Mouse (Mus musculus) bone marrow, adult 2 months (tissue): ENCODE results near the gene Med17. TPM values are rescaled to one million over a fixed set of nuclear protein-coding genes. Genes with fewer than 3 reads are reported as not detected.

Experiments
- H3K27ac ChIP-seq: fragments of 200-500 bp; 2 replicates; pipeline ENCODE4 v1.5.1; 2012; ENCODE audit warnings: low read depth, mild to moderate bottlenecking, control low read depth, inconsistent platforms, low read length; ENCODE audit not compliant: control insufficient read depth, poor library complexity, insufficient read depth
- H3K4me1 ChIP-seq: fragments of 200-500 bp; 2 replicates; pipeline ENCODE4 v1.6.1; 2011; ENCODE audit warnings: low read length; ENCODE audit not compliant: control insufficient read depth, insufficient read depth
- H3K4me3 ChIP-seq: fragments of 200-500 bp; replicated peaks from 2 replicates; pipeline ENCODE3; 2011; ENCODE audit warnings: mild to moderate bottlenecking, low read depth, low read length, control low read depth; ENCODE audit not compliant: control insufficient read depth
- CTCF ChIP-seq: fragments of 200-500 bp; IDR thresholded peaks from 2 replicates; pipeline ENCODE4 v1.5.1; 2011; ENCODE audit warnings: low read length, control low read depth; ENCODE audit not compliant: control insufficient read depth, insufficient read depth
- POLR2A ChIP-seq: fragments of 200-500 bp; IDR thresholded peaks from 2 replicates; pipeline ENCODE4 v1.6.1; 2011; ENCODE audit warnings: low read depth, mild to moderate bottlenecking, control low read depth, low read length, borderline replicate concordance; ENCODE audit not compliant: control insufficient read depth
- WGBS: fragments of 180-500 bp; shearing (Covaris S2); methylation state at CpG from one replicate; pipeline ENCODE4 v1.1.7; 2018; 5-methylcytosine and 5-hydroxymethylcytosine counted together
- polyA plus RNA-seq: library from polyadenylated mRNA; stranded (reverse); fragments of >200 nt; gene quantifications from 2 replicates; pipeline ENCODE4 v1.2.4, GENCODE M21; 2011; ENCODE audit warnings: low replicate concordance; ENCODE audit not compliant: missing spikeins, insufficient read depth, insufficient read length

Gene Med17
- polyA plus RNA-seq, 1 experiment = 34.0 TPM

DNA sequence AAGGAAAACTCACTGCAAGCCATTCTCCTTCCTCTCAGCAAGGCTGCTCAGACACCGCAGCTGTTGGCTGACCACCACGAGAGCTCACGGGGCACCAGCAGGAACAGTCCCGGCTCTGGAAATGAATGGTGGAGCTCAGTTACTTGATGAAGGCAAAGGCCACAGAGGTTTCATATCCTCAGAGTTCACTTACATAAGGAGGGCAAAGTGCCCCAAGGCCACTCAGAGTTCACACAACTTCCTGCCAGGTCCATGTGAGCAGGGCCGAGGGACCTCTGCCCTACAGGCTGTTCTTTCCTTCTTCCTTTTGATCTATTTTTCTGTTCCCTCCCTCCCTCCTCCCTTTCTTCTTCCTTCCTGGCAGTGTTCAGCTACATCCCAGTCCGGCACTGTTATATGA is 21.7 kb upstream of the Med17 start:
- H3K4me1 ChIP-seq = peaks cover 1% of the 10 kb centered on the region; the same call in 1 of the 2 replicates
- H3K27ac ChIP-seq = peak overlapping the region; percentile 16; the same call in 1 of the 2 replicates
- TF ChIP-seq CTCF (no peak), POLR2A (no peak)
- H3K4me3 ChIP-seq = no peak overlapping the region
- WGBS = 13% methylated on average over 6 of the region's 6 CpGs

DNA sequence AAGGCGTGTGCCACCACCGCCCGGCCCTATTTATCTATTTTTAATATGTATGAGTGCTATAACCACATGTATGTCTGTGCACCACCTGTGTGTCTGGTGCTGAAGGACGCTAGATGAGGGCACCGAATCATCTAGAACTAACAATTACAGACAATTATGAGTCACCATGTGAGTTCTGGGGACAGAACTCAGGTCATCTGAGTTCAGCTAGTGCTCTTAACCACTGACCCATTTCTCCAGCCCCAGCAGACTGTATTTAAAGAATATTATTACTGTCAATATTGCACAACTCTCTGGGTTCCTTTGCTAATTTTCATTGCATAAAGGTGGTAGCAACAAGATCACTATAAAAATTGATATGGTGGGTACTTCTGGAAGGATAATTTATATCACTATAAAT is 20.3 kb upstream of the Med17 start:
- no peak overlapping the region for H3K27ac ChIP-seq
- 64% methylated on average over 5 of the region's 5 CpGs for WGBS
- no peaks in the 10 kb centered on the region; the same call in 1 of the 2 replicates for H3K4me1 ChIP-seq
- no peak for TF ChIP-seq POLR2A
- TF ChIP-seq CTCF = no peak
- H3K4me3 ChIP-seq = no peak overlapping the region

DNA sequence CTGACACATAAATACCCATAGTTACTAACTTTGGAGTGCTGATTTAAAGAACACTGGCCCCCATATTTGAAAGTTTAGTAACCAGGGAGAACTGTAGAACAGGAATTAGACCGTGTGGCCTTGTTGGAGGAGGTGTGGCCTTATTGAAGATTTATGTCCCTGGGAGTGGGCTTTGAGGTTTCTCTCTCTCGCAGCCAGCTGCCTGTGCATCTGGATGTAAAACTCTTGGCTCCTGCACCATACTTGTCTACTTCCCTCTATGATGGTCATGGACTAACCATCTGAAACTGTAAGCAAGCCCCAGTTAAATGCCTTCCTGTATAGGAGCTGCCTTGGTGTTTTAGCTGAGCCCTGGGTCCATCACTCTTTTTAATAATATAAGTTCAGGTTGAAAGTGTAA is 18.7 kb upstream of the Med17 start:
- H3K4me3 ChIP-seq = no peak overlapping the region

DNA sequence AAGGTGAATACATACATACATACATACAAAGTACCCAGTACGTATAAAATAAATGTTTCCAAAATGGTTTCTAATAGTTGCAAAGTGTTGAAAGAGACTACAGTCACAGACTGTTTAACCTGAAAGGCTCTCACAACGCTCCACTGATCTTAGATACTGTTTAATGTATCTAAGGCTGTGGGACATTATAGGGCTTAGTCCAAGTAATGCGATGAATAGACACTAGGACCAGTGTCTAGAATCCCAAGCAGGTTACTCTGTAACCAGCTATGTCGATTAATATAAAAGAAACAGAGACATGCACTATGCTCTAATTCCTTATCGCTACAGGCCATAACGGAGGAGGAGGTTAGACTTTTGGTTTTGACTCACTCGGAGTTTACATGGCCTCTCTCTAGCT is 17.4 kb upstream of the Med17 start:
- TF ChIP-seq CTCF = no peak
- no peak for TF ChIP-seq POLR2A
- Histone ChIP-seq H3K4me3 (no peak overlapping the region), H3K4me1 (no peaks in the 10 kb centered on the region; the same call in 1 of the 2 replicates), H3K27ac (no peak overlapping the region)
- 84% methylated on average over 7 of the region's 7 CpGs for WGBS

More for the DNA sequence above, 18.7 kb upstream of the Med17 start:
- no peaks in the 10 kb centered on the region; the same call in 1 of the 2 replicates for H3K4me1 ChIP-seq
- TF ChIP-seq CTCF (no peak), POLR2A (no peak)
- no peak overlapping the region for H3K27ac ChIP-seq
- WGBS = 11% methylated on average over 2 of the region's 2 CpGs

DNA sequence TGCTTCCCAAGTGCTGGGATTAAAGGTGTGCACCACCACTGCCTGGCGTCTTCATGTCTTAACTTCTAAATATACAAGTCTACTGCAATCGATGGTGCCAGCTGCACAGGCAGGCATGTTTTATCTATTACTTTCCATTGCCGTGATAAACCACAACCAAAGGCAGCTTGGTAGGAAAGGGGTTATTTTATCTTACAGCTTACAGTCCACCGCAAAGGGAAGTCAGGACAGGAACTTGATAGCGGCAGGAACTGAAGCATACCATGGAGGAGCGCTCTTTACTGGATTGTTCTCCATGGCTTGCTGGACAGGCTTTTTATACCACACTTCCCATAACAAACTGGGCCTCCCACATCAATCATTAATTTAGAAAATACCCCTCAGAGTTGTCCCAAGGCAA is 9.5 kb upstream of the Med17 start:
- no peaks in the 10 kb centered on the region; the same call in 1 of the 2 replicates for H3K4me1 ChIP-seq
- no peak overlapping the region for H3K4me3 ChIP-seq
- WGBS = 2% methylated on average over 6 of the region's 6 CpGs
- H3K27ac ChIP-seq = no peak overlapping the region
- TF ChIP-seq CTCF (no peak), POLR2A (no peak)

DNA sequence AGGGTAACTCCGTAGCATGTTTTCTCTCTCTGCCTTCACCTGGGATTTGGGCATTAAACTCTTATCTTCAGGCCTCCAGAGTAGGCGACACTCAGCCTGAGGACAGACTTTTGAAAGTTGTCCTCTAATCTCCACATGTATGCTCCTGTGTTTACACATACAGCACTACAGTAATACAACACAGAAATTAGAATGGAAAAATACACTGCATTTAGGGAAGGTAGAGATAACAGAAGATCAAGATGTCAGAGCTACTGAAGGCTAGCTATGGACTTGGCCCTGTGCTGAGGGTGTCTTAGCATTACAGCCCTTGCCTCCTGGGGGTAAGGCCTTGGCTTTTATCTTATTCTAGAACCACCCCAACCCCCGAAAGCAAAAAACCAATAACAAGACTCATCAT is 8.7 kb upstream of the Med17 start:
- Histone ChIP-seq H3K4me1 (no peaks in the 10 kb centered on the region; the same call in 1 of the 2 replicates), H3K27ac (no peak overlapping the region), H3K4me3 (no peak overlapping the region)
- WGBS = 72% methylated on average over 3 of the region's 3 CpGs
- no peak for TF ChIP-seq CTCF

DNA sequence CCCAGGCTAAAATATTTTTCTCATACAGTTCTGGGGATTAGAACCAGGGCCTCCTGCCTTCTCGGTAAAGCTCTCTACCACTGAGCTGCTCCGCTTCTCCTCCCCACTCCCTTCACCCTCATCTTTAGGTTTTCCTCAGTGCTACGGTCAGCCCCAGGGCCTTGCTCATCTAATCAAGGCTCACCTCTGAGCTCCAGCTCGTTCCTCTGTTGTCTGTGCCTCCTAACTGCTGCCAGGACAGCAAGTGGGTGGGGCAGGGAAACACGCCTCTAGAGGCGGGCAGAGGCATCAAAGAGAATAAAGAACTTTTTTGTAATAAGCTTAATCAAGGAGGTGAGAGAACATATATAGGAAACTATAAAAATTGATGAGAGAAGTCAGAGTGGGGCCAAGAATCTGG is 8.1 kb upstream of the Med17 start:
- no peak overlapping the region for H3K27ac ChIP-seq
- 62% methylated on average over 6 of the region's 6 CpGs for WGBS
- no peaks in the 10 kb centered on the region; the same call in 1 of the 2 replicates for H3K4me1 ChIP-seq
- no peak for TF ChIP-seq POLR2A
- TF ChIP-seq CTCF = no peak
- H3K4me3 ChIP-seq = no peak overlapping the region

DNA sequence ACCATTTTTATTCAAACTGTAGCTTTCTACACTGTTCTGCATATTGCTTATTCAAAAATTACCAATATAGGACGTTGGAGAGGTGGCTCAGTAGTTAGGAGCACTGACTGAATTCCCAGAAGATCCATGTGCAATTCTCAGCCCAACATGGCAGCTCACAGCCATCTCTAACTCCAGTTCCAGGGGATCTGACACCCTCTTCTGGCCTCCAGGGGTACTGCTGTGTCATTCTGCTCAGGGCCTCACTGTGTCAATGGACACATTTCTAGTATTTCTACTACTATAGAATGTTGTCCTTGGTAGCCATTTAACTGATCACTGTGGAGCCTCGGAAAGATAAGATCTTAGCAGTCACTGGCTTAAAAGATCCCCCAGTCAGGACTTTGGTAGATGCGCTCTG is 5.7 kb upstream of the Med17 start:
- TF ChIP-seq CTCF (peak; percentile 51; the same call in 1 of the 2 replicates), POLR2A (no peak)
- H3K4me1 ChIP-seq = peaks cover 1% of the 10 kb centered on the region; the same call in 1 of the 2 replicates
- 69% methylated on average over 3 of the region's 3 CpGs for WGBS
- H3K27ac ChIP-seq = no peak overlapping the region
- no peak overlapping the region for H3K4me3 ChIP-seq

DNA sequence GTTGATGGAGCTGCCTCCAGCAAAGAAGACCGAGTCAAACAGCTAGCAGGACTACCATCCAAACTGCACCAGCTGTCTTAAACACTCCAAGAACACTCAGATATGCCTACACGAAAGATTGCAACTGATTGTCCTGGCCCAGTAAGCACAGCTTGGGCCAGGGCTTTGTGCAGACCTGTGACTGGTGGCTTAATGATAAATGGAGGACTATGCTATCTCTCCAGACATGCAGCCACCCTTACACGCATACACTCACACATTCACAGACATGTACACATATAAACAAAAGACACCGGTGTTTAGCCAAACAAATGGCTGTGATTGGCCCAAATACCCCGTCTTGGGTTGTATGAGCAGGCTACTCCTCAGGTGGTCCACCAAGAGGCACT is 754 bp upstream of the Med17 start:
- 38% methylated on average over 5 of the region's 5 CpGs for WGBS
- TF ChIP-seq CTCF (no peak), POLR2A (no peak)
- Histone ChIP-seq H3K27ac (no peak overlapping the region), H3K4me3 (peak overlapping the region; percentile 100), H3K4me1 (peaks cover 1% of the 10 kb centered on the region; the same call in 1 of the 2 replicates)
